Mouse (Mus musculus) naive thymus-derived CD4-positive, alpha-beta T cell, adult 5 months (primary cell): ENCODE results near the gene Cacna1i. TPM values are rescaled to one million over a fixed set of nuclear protein-coding genes. Genes with fewer than 3 reads are reported as not detected.

Experiments used
- polyA plus RNA-seq: library from polyadenylated mRNA; unstranded; fragments of 100-300 nt; shearing (Covaris generic); gene quantifications from one replicate; pipeline ENCODE4 v1.2.1, GENCODE M21; 2017

Cacna1i gene
- not detected for polyA plus RNA-seq

DNA sequence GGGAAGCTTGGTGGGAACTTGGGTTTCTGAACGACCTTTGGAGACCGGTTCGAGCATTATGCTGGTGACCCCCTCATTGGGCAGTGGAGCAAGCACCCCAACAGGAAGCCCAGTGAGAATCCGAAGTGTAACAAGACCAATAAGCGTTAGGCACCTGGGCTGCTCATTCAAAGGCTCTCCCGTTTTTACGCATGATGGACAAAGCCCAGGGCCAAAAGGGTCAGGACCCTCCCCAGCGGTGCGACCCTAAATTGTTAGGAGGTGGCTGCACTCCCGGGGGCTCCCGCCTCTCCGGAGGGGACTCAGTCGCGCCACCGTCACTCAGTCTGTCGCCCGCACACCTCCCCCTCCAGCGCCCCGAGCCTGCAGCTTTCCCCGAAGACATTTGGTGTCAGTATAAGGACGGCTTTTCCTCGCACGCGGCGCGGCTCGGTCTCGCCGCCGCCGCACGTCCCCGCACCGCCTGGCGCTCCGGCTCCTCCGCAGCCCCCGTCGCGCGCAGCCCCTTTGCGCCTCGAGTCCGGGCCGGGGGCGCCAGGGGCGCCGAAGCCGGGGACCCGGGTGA is at the start of gene Cacna1i:
Cacna1i (plus strand) TSS at position 388 of the 565 bp plus-strand sequence.

DNA sequence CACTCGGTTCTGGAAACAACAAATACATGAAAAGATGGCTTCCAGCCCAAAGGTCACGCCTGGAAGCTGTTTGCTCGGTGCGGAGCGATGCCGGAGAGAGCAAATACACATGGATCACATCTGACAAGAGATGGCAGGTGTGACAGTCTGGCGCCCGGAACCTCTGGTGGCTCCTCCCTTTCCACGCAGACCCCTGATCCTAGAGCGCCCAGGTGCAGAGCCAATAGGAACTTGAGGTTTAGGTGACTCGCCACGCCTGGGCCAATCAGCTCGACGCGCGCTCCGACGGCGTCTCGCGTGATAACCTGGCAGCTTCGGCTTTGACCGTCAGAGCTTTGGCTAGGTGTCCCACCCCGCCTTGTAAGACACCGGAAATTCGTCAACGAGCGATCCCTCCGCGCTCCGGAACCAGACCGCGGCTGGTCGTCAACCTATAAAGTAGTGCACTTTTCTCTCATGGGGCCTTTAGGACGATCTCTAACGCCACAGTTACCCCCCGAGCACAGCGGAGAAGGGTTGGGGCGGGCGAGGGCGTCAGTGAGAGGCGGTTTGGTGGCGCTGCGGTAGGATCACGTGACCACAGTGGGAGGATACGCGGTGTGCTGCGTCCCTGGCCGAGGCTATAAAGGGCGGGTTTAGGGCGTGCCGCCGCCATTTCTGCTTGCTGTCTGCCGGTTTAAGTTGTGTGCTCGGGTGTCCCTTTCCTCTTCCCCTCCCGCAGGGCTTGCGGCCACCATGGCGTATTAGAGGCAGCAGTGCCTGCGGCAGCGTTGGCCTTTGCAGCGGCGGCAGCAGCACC is 32.0 kb upstream of the Cacna1i start, which contains the start of gene Atf4:
Atf4 (plus strand) TSS at position 338 of the 799 bp plus-strand sequence.

GRCm38 (mm10) chr15:80263610-80264575 is 23.1 kb upstream of the Cacna1i start, which contains the start of gene Rps19bp1:
Gene Rps19bp1, minus strand, starts transcription at chr15:80264315.

Other genes starting within 250 kb of the Cacna1i start
- 2.0 TPM for gene Syngr1, start 195.9 kb upstream of the Cacna1i start, polyA plus RNA-seq
- 2,310 TPM for gene Rpl3, start 195.4 kb upstream of the Cacna1i start, polyA plus RNA-seq
- gene Tab1, start 154.1 kb upstream of the Cacna1i start, polyA plus RNA-seq = 18.9 TPM
- gene Mgat3, start 113.5 kb upstream of the Cacna1i start, polyA plus RNA-seq = not detected
- gene Mief1, start 53.2 kb upstream of the Cacna1i start, polyA plus RNA-seq = 32.5 TPM
- not detected for gene AC140267.1, start 51.4 kb upstream of the Cacna1i start, polyA plus RNA-seq
- gene Atf4, start 32.1 kb upstream of the Cacna1i start, polyA plus RNA-seq = 265 TPM
- gene Rps19bp1, start 22.9 kb upstream of the Cacna1i start, polyA plus RNA-seq = 22.9 TPM